Mouse (Mus musculus): ENCODE measurements around the gene Dhx40. TPM values are rescaled to one million over a fixed set of nuclear protein-coding genes. Genes with fewer than 3 reads are reported as not detected.

Gene Dhx40
- polyA plus RNA-seq (2014; fragmentation: Nextera tagmentation; extraction: Ambion mirVana) = 33.2 and 34.1 TPM in 2 replicates

GRCm38 (mm10) chr11:86807505-86807989 is at the start of gene Dhx40:
TSS of gene Dhx40 (minus strand) at chr11:86807746.
- Histone ChIP-seq H3K27ac (ENCODE audit: low read depth, low read length) (peak within 1 kb of the TSS; percentile 76), H3K4me3 (ENCODE audit: low read depth, low read length) (peak within 1 kb of the TSS; percentile 95), H3K4me1 (ENCODE audit: control insufficient read depth, insufficient read depth, low read length) (peaks cover 7% of the 10 kb centered on the region; the same call in 1 of the 2 replicates), H3K27me3 (replicated peaks; ENCODE audit: control insufficient read depth, insufficient read depth, low read length) (no peaks in the 10 kb centered on the region), H3K9ac (ENCODE audit: low read length) (peak within 1 kb of the TSS; percentile 77), H3K9me3 (replicated peaks; ENCODE audit: control insufficient read depth, low read length) (no peaks in the 10 kb centered on the region), H3K36me3 (ENCODE audit: control insufficient read depth, insufficient read depth, low read length) (peaks cover 28% of the 10 kb centered on the region), H3K4me2 (ENCODE audit: low read length) (peak within 1 kb of the TSS; percentile 55)
- peak; percentile 96 for ATAC-seq
- DNase-seq (ENCODE audit: low spot score) = peak; percentile 94
- 5% methylated on average over 40 of the region's 40 CpGs for WGBS

DNA sequence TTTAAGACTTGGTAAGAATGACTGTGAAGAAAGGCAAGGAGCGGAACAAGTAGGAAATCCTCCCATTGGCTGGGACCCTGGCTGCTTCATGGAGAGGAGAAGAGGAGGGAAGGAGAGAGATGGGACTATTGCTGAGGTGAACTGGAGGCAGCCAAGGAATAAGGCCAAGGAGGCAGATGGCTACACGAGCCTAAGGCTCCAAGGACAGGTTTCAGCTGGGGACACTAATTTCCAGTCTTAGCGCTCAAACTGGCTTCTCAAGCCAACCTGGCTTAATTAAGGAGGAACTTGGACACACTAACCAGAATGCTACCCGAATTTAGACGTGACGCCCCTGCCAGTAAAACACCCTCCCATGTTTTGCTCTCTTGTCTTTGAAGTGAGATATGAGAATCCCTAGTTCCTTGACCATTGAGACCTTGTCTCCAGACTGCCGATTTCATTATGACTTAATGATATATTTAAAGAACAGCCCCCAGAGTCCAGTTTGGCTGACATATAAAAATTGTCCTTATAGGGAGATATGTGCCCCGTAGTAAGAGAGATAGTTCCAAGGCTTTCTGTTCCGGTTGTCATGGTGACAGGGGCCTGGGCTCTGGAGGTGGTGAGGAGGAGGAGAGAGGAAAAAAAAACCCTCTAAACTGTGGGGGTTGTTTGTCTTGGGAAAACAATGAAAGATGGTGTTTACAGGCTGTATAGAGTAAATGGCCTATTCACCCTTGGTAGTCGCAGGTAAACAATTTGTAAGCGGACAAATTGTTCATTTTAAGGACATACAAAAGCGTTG is 48.3 kb upstream of the Dhx40 start:
- Histone ChIP-seq H3K4me2 (ENCODE audit: low read length) (no peak overlapping the region), H3K36me3 (ENCODE audit: control insufficient read depth, insufficient read depth, low read length) (no peaks in the 10 kb centered on the region), H3K4me3 (ENCODE audit: low read depth, low read length) (no peak overlapping the region), H3K9ac (ENCODE audit: low read length) (no peak overlapping the region), H3K27ac (ENCODE audit: low read depth, low read length) (no peak overlapping the region), H3K27me3 (replicated peaks; ENCODE audit: control insufficient read depth, insufficient read depth, low read length) (no peaks in the 10 kb centered on the region), H3K9me3 (replicated peaks; ENCODE audit: control insufficient read depth, low read length) (no peaks in the 10 kb centered on the region), H3K4me1 (ENCODE audit: control insufficient read depth, insufficient read depth, low read length) (peaks cover 10% of the 10 kb centered on the region)
- 66% methylated on average over 12 of the region's 12 CpGs for WGBS
- ATAC-seq (no peak), DNase-seq (ENCODE audit: low spot score) (peak; percentile 43)

- Histone ChIP-seq H3K9ac (ENCODE audit: low read length) (no peak overlapping the region), H3K36me3 (ENCODE audit: control insufficient read depth, insufficient read depth, low read length) (no peaks in the 10 kb centered on the region), H3K9me3 (replicated peaks; ENCODE audit: control insufficient read depth, low read length) (no peaks in the 10 kb centered on the region), H3K27ac (ENCODE audit: low read depth, low read length) (no peak overlapping the region), H3K4me2 (ENCODE audit: low read length) (no peak overlapping the region), H3K4me3 (ENCODE audit: low read depth, low read length) (no peak overlapping the region), H3K4me1 (ENCODE audit: control insufficient read depth, insufficient read depth, low read length) (peaks cover 10% of the 10 kb centered on the region), H3K27me3 (replicated peaks; ENCODE audit: control insufficient read depth, insufficient read depth, low read length) (no peaks in the 10 kb centered on the region)
- ATAC-seq = no peak
- whole genome bisulfite sequencing = 47% methylated on average over 3 of the region's 3 CpGs
- DNase-seq (ENCODE audit: low spot score) = no peak
Observed at GRCm38 (mm10) chr11:86853081-86853480, 45.5 kb upstream of the Dhx40 start.

DNA sequence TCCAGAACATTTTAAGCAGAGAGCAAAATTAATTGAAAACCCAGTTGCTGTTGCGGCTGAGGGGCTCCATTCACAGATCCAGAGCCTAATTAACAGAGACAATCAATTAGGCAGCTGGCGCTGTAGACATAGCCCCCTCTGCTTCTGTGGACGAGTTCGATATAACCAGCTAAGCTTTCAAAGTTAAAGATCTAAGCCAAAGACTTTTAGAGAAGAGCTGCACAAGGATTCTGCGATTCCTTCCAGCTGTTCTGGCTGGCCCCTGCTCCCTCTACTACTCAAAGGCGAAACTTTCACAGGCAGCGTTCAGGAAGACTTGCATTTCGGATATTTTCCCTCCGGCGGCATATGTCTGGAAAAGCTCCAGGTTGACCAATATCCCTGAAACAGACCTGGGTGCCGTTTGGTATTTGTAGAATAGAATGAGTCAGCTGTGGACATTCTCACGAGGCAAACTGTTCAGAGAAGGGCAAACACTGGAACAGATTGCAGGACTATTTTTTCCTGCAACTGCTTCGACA is 45.0 kb upstream of the Dhx40 start:
- ATAC-seq (peak; percentile 60; the same call in 1 of the 2 replicates), DNase-seq (ENCODE audit: low spot score) (peak; percentile 70)
- no peaks in the 10 kb centered on the region for H3K9me3 ChIP-seq (replicated peaks; ENCODE audit: control insufficient read depth, low read length)
- 12% methylated on average over 13 of the region's 13 CpGs for WGBS
- H3K4me1 ChIP-seq (ENCODE audit: control insufficient read depth, insufficient read depth, low read length) = peaks cover 10% of the 10 kb centered on the region
- no peak overlapping the region for H3K27ac ChIP-seq (ENCODE audit: low read depth, low read length)
- H3K27me3 ChIP-seq (replicated peaks; ENCODE audit: control insufficient read depth, insufficient read depth, low read length) = no peaks in the 10 kb centered on the region
- H3K36me3 ChIP-seq (ENCODE audit: control insufficient read depth, insufficient read depth, low read length) = no peaks in the 10 kb centered on the region
- no peak overlapping the region for H3K9ac ChIP-seq (ENCODE audit: low read length)
- no peak overlapping the region for H3K4me3 ChIP-seq (ENCODE audit: low read depth, low read length)
- H3K4me2 ChIP-seq (ENCODE audit: low read length) = peak overlapping the region; percentile 14

DNA sequence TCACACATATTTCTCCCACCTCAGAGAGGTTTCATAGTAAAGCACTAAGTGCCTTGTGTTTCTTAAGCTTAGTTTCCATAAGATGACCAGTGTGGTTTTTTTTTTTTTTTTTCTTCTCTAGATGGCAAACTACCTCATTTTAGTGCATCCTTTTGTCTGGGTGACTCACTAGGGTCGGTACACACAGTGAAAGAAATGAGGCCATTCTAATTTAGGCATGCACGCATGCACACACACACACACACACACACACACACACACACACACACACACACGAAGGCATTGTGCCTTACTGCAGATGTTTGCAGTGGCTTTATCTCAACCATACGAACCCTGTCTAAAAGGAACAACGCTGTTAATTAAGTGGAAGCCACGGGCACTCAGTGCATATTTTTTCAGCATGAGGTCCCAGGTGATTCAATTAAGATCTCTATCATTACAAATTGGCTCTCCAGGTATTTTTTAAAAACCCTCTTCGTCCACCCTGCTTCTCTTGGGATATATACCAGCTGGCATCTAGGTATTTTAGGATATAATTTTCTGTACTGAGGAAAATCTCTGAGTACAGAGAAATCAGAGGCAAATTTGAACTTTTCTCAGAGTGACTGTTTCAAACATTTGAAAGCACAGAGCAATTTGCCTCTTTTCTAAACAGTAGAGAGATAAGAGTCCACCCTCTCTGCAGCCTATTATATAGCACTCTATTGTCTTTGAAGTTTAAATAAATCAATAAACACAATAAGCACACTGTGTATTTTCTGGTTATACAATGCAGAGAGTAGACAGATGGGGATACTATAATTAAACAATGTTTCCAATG is 44.4 kb upstream of the Dhx40 start:
- H3K9me3 ChIP-seq (replicated peaks; ENCODE audit: control insufficient read depth, low read length) = no peaks in the 10 kb centered on the region
- peaks cover 10% of the 10 kb centered on the region for H3K4me1 ChIP-seq (ENCODE audit: control insufficient read depth, insufficient read depth, low read length)
- no peaks in the 10 kb centered on the region for H3K36me3 ChIP-seq (ENCODE audit: control insufficient read depth, insufficient read depth, low read length)
- peak; percentile 33 for DNase-seq (ENCODE audit: low spot score)
- H3K9ac ChIP-seq (ENCODE audit: low read length) = no peak overlapping the region
- H3K27me3 ChIP-seq (replicated peaks; ENCODE audit: control insufficient read depth, insufficient read depth, low read length) = no peaks in the 10 kb centered on the region
- ATAC-seq = 0 out of 2 replicates have a peak, but pooled peaks have one; percentile 18
- peak overlapping the region; percentile 39; the same call in 1 of the 2 replicates for H3K27ac ChIP-seq (ENCODE audit: low read depth, low read length)
- no peak overlapping the region for H3K4me3 ChIP-seq (ENCODE audit: low read depth, low read length)
- H3K4me2 ChIP-seq (ENCODE audit: low read length) = peak overlapping the region; percentile 14
- WGBS = 2% methylated on average over 7 of the region's 7 CpGs

DNA sequence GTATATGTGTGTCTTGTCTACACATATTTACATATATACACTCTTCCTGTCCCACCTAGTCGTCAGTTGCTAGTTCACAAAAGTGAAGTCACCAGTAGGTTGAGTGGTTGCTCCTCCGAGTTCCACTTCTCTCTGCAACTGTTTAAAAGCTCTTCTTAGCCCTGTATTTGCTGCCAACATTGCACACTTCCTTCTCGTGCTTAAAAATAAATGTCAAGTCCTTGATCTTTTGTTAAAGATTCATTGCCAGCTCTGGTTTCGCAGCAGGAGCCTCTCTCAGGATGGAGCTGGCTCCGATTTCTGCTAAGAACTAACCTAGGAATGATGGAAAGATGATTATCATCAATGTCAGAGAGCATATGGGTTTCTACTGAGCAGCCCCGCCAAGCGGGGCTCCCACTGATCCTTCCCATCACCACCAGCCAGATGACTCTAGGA is 43.7 kb upstream of the Dhx40 start:
- H3K27me3 ChIP-seq (replicated peaks; ENCODE audit: control insufficient read depth, insufficient read depth, low read length) = no peaks in the 10 kb centered on the region
- H3K4me2 ChIP-seq (ENCODE audit: low read length) = peak overlapping the region; percentile 9; the same call in 1 of the 2 replicates
- no peak overlapping the region for H3K4me3 ChIP-seq (ENCODE audit: low read depth, low read length)
- DNase-seq (ENCODE audit: low spot score) = peak; percentile 54
- H3K9ac ChIP-seq (ENCODE audit: low read length) = no peak overlapping the region
- no peaks in the 10 kb centered on the region for H3K9me3 ChIP-seq (replicated peaks; ENCODE audit: control insufficient read depth, low read length)
- WGBS = 36% methylated on average over 7 of the region's 7 CpGs
- no peaks in the 10 kb centered on the region for H3K36me3 ChIP-seq (ENCODE audit: control insufficient read depth, insufficient read depth, low read length)
- peak overlapping the region; percentile 39; the same call in 1 of the 2 replicates for H3K27ac ChIP-seq (ENCODE audit: low read depth, low read length)
- no peak for ATAC-seq
- peaks cover 10% of the 10 kb centered on the region for H3K4me1 ChIP-seq (ENCODE audit: control insufficient read depth, insufficient read depth, low read length)

DNA sequence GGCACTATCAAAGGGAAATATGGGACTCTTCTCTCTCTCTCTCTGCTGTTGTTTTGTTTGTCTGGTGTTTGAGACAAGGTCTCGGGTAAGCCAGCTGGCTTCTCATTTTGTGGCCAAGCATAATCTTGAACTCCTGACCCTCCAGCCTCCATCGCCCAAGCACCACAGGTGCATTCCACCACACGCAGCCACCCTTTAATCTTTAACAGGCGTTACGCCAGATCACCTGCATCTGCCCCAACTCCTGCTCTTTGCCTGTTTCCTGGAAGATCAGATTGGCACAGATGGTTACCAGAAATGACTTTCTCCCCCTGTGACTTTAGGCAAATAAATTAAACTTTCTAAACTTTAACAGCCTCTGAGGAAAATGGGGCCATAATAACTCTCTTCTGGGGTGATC is 36.3 kb upstream of the Dhx40 start:
- Histone ChIP-seq H3K9me3 (replicated peaks; ENCODE audit: control insufficient read depth, low read length) (no peaks in the 10 kb centered on the region), H3K4me2 (ENCODE audit: low read length) (no peak overlapping the region), H3K9ac (ENCODE audit: low read length) (no peak overlapping the region), H3K4me3 (ENCODE audit: low read depth, low read length) (no peak overlapping the region), H3K27me3 (replicated peaks; ENCODE audit: control insufficient read depth, insufficient read depth, low read length) (no peaks in the 10 kb centered on the region), H3K36me3 (ENCODE audit: control insufficient read depth, insufficient read depth, low read length) (no peaks in the 10 kb centered on the region), H3K27ac (ENCODE audit: low read depth, low read length) (no peak overlapping the region), H3K4me1 (ENCODE audit: control insufficient read depth, insufficient read depth, low read length) (peaks cover 14% of the 10 kb centered on the region)
- WGBS = 92% methylated on average over 5 of the region's 5 CpGs
- DNase-seq (ENCODE audit: low spot score) (no peak), ATAC-seq (no peak)

GRCm38 (mm10) chr11:86841261-86841660 is 33.7 kb upstream of the Dhx40 start:
- WGBS = 78% methylated on average over 8 of the region's 8 CpGs
- no peak overlapping the region for H3K9ac ChIP-seq (ENCODE audit: low read length)
- peak overlapping the region; percentile 9; the same call in 1 of the 2 replicates for H3K27ac ChIP-seq (ENCODE audit: low read depth, low read length)
- ATAC-seq = no peak
- H3K4me3 ChIP-seq (ENCODE audit: low read depth, low read length) = no peak overlapping the region
- no peaks in the 10 kb centered on the region for H3K36me3 ChIP-seq (ENCODE audit: control insufficient read depth, insufficient read depth, low read length)
- H3K4me1 ChIP-seq (ENCODE audit: control insufficient read depth, insufficient read depth, low read length) = peaks cover 14% of the 10 kb centered on the region
- peak; percentile 8 for DNase-seq (ENCODE audit: low spot score)
- H3K9me3 ChIP-seq (replicated peaks; ENCODE audit: control insufficient read depth, low read length) = no peaks in the 10 kb centered on the region
- H3K27me3 ChIP-seq (replicated peaks; ENCODE audit: control insufficient read depth, insufficient read depth, low read length) = no peaks in the 10 kb centered on the region
- H3K4me2 ChIP-seq (ENCODE audit: low read length) = no peak overlapping the region

Data from forebrain, embryonic 14.5 days (tissue).